Mouse (Mus musculus): ENCODE results near the gene Cutc.

GRCm38 (mm10) chr19:43792537-43792936 is 39.7 kb downstream of the Cutc start:
- TF ChIP-seq CTCF (IDR thresholded peaks at IDR 0.05; ENCODE audit: low read depth) (no peak), EP300 (optimal IDR thresholded peaks at IDR 0.05) (no peak)

Data from stomach, postnatal 0 days (tissue).